In the genomic region with DNA sequence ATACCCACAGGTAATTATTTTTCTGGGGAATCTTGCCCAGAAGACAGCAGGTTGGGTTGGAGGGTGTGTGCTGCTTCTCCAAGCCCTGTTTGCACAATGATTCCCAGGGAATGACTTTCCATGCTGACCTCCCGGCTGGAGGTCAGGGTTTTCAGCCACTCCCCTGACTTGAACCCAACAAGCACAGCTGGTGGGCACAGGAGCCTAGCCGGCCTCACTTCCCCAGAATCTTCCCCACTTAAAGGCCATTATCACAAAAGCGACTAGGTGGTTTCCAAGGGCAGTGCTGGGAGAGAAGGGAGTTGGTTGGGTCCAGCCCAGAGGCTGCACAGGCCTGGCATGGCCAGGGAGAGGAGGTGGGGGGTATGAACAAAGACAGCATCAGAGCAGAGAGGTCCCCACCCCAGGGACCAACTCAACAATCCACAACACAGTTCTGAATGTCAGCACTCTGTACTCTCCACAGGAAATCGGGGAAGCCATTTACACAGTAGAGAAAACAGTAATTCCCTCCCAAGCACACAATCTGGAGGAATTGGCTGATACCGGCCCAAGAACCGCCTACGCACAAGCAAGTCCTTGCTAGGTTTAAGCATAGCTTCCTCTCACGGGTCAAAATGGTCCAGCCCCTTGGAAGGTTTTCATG, we compare ENCODE assay signal across 14 mouse cellular contexts. TPM values are rescaled to one million over a fixed set of nuclear protein-coding genes. Genes with fewer than 3 reads are reported as not detected.
DNase-seq lines count a peak whose midpoint lies in the region; ATAC-seq and TF ChIP-seq lines count a peak whose summit lies in the region.
"Had no signal": no experiment of that assay in that cellular context is flagged by ENCODE, and none has a peak within 500 bp of the region (broad histone marks: within the 10 kb centered on the region; RNA-seq: fewer than 3 reads in every experiment).

No protein-coding gene starts in this region.

- peak overlapping the region; percentile 25; the same call in 1 of the 2 replicates for H3K27ac ChIP-seq in hindbrain, embryonic 13.5 days
- no peak overlapping the region for H3K27ac ChIP-seq in hindbrain, embryonic 12.5 days
- peak overlapping the region; percentile 55 for H3K27ac ChIP-seq in midbrain, embryonic 10.5 days (replicated peaks)
- H3K27ac ChIP-seq in midbrain, embryonic 14.5 days (replicated peaks; ENCODE audit: low read depth, low read length), result no peak overlapping the region
- H3K27ac ChIP-seq in heart, embryonic 13.5 days (replicated peaks), result peak overlapping the region; percentile 78
- peak overlapping the region; percentile 56; the same call in 1 of the 2 replicates for H3K27ac ChIP-seq in stomach, postnatal 0 days (replicated peaks)
- H3K27ac ChIP-seq in forebrain, embryonic 16.5 days (ENCODE audit: low read length), result no peak overlapping the region; the same call in 1 of the 2 replicates
- H3K27ac ChIP-seq: midbrain, embryonic 15.5 days had no signal

- H3K4me1 ChIP-seq in hindbrain, embryonic 13.5 days (replicated peaks), result 0 out of 2 replicates have a peak, but pooled peaks cover 4% of the 10 kb centered on the region
- no peaks in the 10 kb centered on the region for H3K4me1 ChIP-seq in hindbrain, embryonic 12.5 days
- H3K4me1 ChIP-seq in midbrain, embryonic 10.5 days, result peaks cover 21% of the 10 kb centered on the region
- no peaks in the 10 kb centered on the region for H3K4me1 ChIP-seq in midbrain, embryonic 14.5 days (ENCODE audit: control insufficient read depth, insufficient read depth, low read length)
- peaks cover 40% of the 10 kb centered on the region for H3K4me1 ChIP-seq in heart, embryonic 13.5 days
- no peaks in the 10 kb centered on the region for H3K4me1 ChIP-seq in stomach, postnatal 0 days (replicated peaks; ENCODE audit: control insufficient read depth, insufficient read depth)
- H3K4me1 ChIP-seq in forebrain, embryonic 16.5 days (replicated peaks; ENCODE audit: control insufficient read depth, insufficient read depth, low read length), result peaks cover 13% of the 10 kb centered on the region
- H3K4me1 ChIP-seq: midbrain, embryonic 15.5 days had no signal

- WGBS in hindbrain, embryonic 13.5 days, result 50% methylated on average over 8 of the region's 8 CpGs
- WGBS in hindbrain, embryonic 12.5 days, result 50% methylated on average over 8 of the region's 8 CpGs
- WGBS in midbrain, embryonic 10.5 days, result 54% methylated on average over 8 of the region's 8 CpGs
- WGBS in midbrain, embryonic 14.5 days, result 55% methylated on average over 8 of the region's 8 CpGs
- 41% methylated on average over 8 of the region's 8 CpGs for WGBS in heart, embryonic 13.5 days
- 42% methylated on average over 8 of the region's 8 CpGs for WGBS in stomach, postnatal 0 days
- WGBS in forebrain, embryonic 16.5 days, result 55% methylated on average over 8 of the region's 8 CpGs

- no peak for TF ChIP-seq CTCF in stomach, postnatal 0 days (IDR thresholded peaks at IDR 0.05; ENCODE audit: low read depth)

- H3K36me3 ChIP-seq in hindbrain, embryonic 13.5 days, result no peaks in the 10 kb centered on the region
- H3K36me3 ChIP-seq in hindbrain, embryonic 12.5 days, result no peaks in the 10 kb centered on the region
- H3K36me3 ChIP-seq in midbrain, embryonic 10.5 days, result no peaks in the 10 kb centered on the region
- H3K36me3 ChIP-seq in midbrain, embryonic 14.5 days (ENCODE audit: control insufficient read depth, insufficient read depth, low read length), result no peaks in the 10 kb centered on the region
- H3K36me3 ChIP-seq in heart, embryonic 13.5 days, result no peaks in the 10 kb centered on the region
- no peaks in the 10 kb centered on the region for H3K36me3 ChIP-seq in stomach, postnatal 0 days (ENCODE audit: control insufficient read depth, insufficient read depth, low read length)
- H3K36me3 ChIP-seq in forebrain, embryonic 16.5 days (ENCODE audit: control insufficient read depth, insufficient read depth), result no peaks in the 10 kb centered on the region
- H3K36me3 ChIP-seq: midbrain, embryonic 15.5 days had no signal

- no peaks in the 10 kb centered on the region for H3K27me3 ChIP-seq in hindbrain, embryonic 13.5 days
- no peaks in the 10 kb centered on the region for H3K27me3 ChIP-seq in hindbrain, embryonic 12.5 days
- H3K27me3 ChIP-seq in midbrain, embryonic 10.5 days (ENCODE audit: low read depth, poor library complexity, severe bottlenecking), result no peaks in the 10 kb centered on the region
- no peaks in the 10 kb centered on the region for H3K27me3 ChIP-seq in midbrain, embryonic 14.5 days (ENCODE audit: control insufficient read depth, insufficient read depth, low read length)
- 0 out of 2 replicates have a peak, but pooled peaks cover 6% of the 10 kb centered on the region for H3K27me3 ChIP-seq in heart, embryonic 13.5 days (replicated peaks)
- no peaks in the 10 kb centered on the region for H3K27me3 ChIP-seq in stomach, postnatal 0 days (ENCODE audit: control insufficient read depth, insufficient read depth, low read length)
- H3K27me3 ChIP-seq in forebrain, embryonic 16.5 days (replicated peaks; ENCODE audit: control insufficient read depth, insufficient read depth, low read length), result no peaks in the 10 kb centered on the region
- H3K27me3 ChIP-seq: midbrain, embryonic 15.5 days had no signal

- no peak for DNase-seq in midbrain, embryonic 10.5 days (ENCODE audit: low spot score)
- no peak for DNase-seq in midbrain, embryonic 14.5 days
- DNase-seq in stomach, postnatal 0 days (ENCODE audit: low spot score), result no peak
- no peak for DNase-seq in adrenal gland, postnatal 14 days
- DNase-seq: adrenal gland, adult 2 months; cerebellum, postnatal 25 days; left cerebral cortex, postnatal 4 days; thymus, postnatal 14 days had no signal

- no peak for ATAC-seq in hindbrain, embryonic 13.5 days (ENCODE audit: low FRiP score)
- ATAC-seq in hindbrain, embryonic 12.5 days (ENCODE audit: low FRiP score), result no peak
- no peak for ATAC-seq in midbrain, embryonic 14.5 days (ENCODE audit: low FRiP score, low TSS enrichment)
- ATAC-seq in heart, embryonic 13.5 days (ENCODE audit: extremely low read depth, insufficient number of reproducible peaks, low FRiP score, low TSS enrichment), result no peak
- ATAC-seq in stomach, postnatal 0 days (ENCODE audit: low FRiP score, low TSS enrichment), result no peak
- no peak for ATAC-seq in forebrain, embryonic 16.5 days
- ATAC-seq: midbrain, embryonic 15.5 days had no signal

- no peak overlapping the region for H3K4me3 ChIP-seq in hindbrain, embryonic 13.5 days
- no peak overlapping the region for H3K4me3 ChIP-seq in hindbrain, embryonic 12.5 days
- H3K4me3 ChIP-seq in midbrain, embryonic 10.5 days, result no peak overlapping the region
- no peak overlapping the region for H3K4me3 ChIP-seq in midbrain, embryonic 14.5 days (replicated peaks; ENCODE audit: low read depth, low read length)
- H3K4me3 ChIP-seq in heart, embryonic 13.5 days, result no peak overlapping the region
- H3K4me3 ChIP-seq in stomach, postnatal 0 days (ENCODE audit: low read depth, low read length), result no peak overlapping the region
- H3K4me3 ChIP-seq in forebrain, embryonic 16.5 days (replicated peaks; ENCODE audit: low read length), result no peak overlapping the region
- H3K4me3 ChIP-seq: midbrain, embryonic 15.5 days had no signal

- H3K4me2 ChIP-seq in hindbrain, embryonic 13.5 days, result no peak overlapping the region
- H3K4me2 ChIP-seq in hindbrain, embryonic 12.5 days (replicated peaks), result no peak overlapping the region
- no peak overlapping the region for H3K4me2 ChIP-seq in midbrain, embryonic 14.5 days (ENCODE audit: low read length)
- no peak overlapping the region for H3K4me2 ChIP-seq in heart, embryonic 13.5 days
- H3K4me2 ChIP-seq in stomach, postnatal 0 days (replicated peaks; ENCODE audit: low read depth), result no peak overlapping the region
- H3K4me2 ChIP-seq in forebrain, embryonic 16.5 days (ENCODE audit: low read length), result no peak overlapping the region
- H3K4me2 ChIP-seq: midbrain, embryonic 15.5 days had no signal

- TF ChIP-seq EP300 in stomach, postnatal 0 days (optimal IDR thresholded peaks at IDR 0.05), result no peak

- H3K9ac ChIP-seq in hindbrain, embryonic 13.5 days, result no peak overlapping the region
- no peak overlapping the region for H3K9ac ChIP-seq in hindbrain, embryonic 12.5 days
- H3K9ac ChIP-seq in midbrain, embryonic 14.5 days (replicated peaks; ENCODE audit: low read length), result no peak overlapping the region
- no peak overlapping the region for H3K9ac ChIP-seq in heart, embryonic 13.5 days
- H3K9ac ChIP-seq in stomach, postnatal 0 days (ENCODE audit: low read length), result no peak overlapping the region
- no peak overlapping the region for H3K9ac ChIP-seq in forebrain, embryonic 16.5 days (replicated peaks; ENCODE audit: low read depth, low read length)
- H3K9ac ChIP-seq: midbrain, embryonic 15.5 days had no signal

- H3K9me3 ChIP-seq in hindbrain, embryonic 13.5 days, result 0 out of 2 replicates have a peak, but pooled peaks cover 5% of the 10 kb centered on the region
- no peaks in the 10 kb centered on the region for H3K9me3 ChIP-seq in hindbrain, embryonic 12.5 days (replicated peaks)
- H3K9me3 ChIP-seq in midbrain, embryonic 10.5 days (replicated peaks), result no peaks in the 10 kb centered on the region; the same call in 1 of the 2 replicates
- no peaks in the 10 kb centered on the region for H3K9me3 ChIP-seq in midbrain, embryonic 14.5 days (ENCODE audit: control insufficient read depth, low read length)
- no peaks in the 10 kb centered on the region for H3K9me3 ChIP-seq in heart, embryonic 13.5 days
- H3K9me3 ChIP-seq in stomach, postnatal 0 days (ENCODE audit: control insufficient read depth, low read length), result no peaks in the 10 kb centered on the region
- H3K9me3 ChIP-seq in forebrain, embryonic 16.5 days (ENCODE audit: control insufficient read depth, low read length), result no peaks in the 10 kb centered on the region
- H3K9me3 ChIP-seq: midbrain, embryonic 15.5 days had no signal

RNA-seq across cellular contexts. Expression of a gene that starts 21.8 kb away (rescaled TPM):
- 2.4 and 2.7 TPM in 2 replicates for polyA plus RNA-seq in hindbrain, embryonic 13.5 days (2015; fragmentation: Nextera tagmentation; extraction: Ambion mirVana)
- 3.6 and 4.5 TPM in 2 replicates for polyA plus RNA-seq in hindbrain, embryonic 12.5 days (2016; fragmentation: Nextera tagmentation; extraction: Ambion mirVana)
- polyA plus RNA-seq in midbrain, embryonic 10.5 days (2016; fragmentation: Nextera tagmentation; extraction: Ambion mirVana), result 2.7 and 2.9 TPM in 2 replicates
- 1.6 and 2.1 TPM in 2 replicates for polyA plus RNA-seq in midbrain, embryonic 14.5 days (2014; fragmentation: Nextera tagmentation; extraction: Ambion mirVana)
- polyA plus RNA-seq in heart, embryonic 13.5 days (2015; fragmentation: Nextera tagmentation; extraction: Ambion mirVana), result 14.4 and 14.8 TPM in 2 replicates
- polyA plus RNA-seq in stomach, postnatal 0 days (2015; fragmentation: Nextera tagmentation; extraction: Ambion mirVana), result 5.3 and 6.2 TPM in 2 replicates
- polyA plus RNA-seq in forebrain, embryonic 16.5 days (2015; fragmentation: Nextera tagmentation; extraction: Ambion mirVana), result 4.6 and 5.0 TPM in 2 replicates
- total RNA-seq in adrenal gland, postnatal 14 days (2021), result 18.2 and 20.7 TPM in 2 replicates

RNA-seq across cellular contexts. Expression of a gene that starts 27.5 kb away (rescaled TPM):
- polyA plus RNA-seq in hindbrain, embryonic 13.5 days (2015; fragmentation: Nextera tagmentation; extraction: Ambion mirVana), result not detected in 2 replicates
- polyA plus RNA-seq in hindbrain, embryonic 12.5 days (2016; fragmentation: Nextera tagmentation; extraction: Ambion mirVana), result 0.15 TPM in 1 of 2 replicates, not detected in the other
- 0.10 TPM in 1 of 2 replicates, not detected in the other for polyA plus RNA-seq in midbrain, embryonic 10.5 days (2016; fragmentation: Nextera tagmentation; extraction: Ambion mirVana)
- polyA plus RNA-seq in midbrain, embryonic 14.5 days (2014; fragmentation: Nextera tagmentation; extraction: Ambion mirVana), result 0.15 TPM in 1 of 2 replicates, not detected in the other
- polyA plus RNA-seq in heart, embryonic 13.5 days (2015; fragmentation: Nextera tagmentation; extraction: Ambion mirVana), result not detected in 2 replicates
- polyA plus RNA-seq in stomach, postnatal 0 days (2015; fragmentation: Nextera tagmentation; extraction: Ambion mirVana), result 0.46 and 0.59 TPM in 2 replicates
- not detected in 2 replicates for polyA plus RNA-seq in forebrain, embryonic 16.5 days (2015; fragmentation: Nextera tagmentation; extraction: Ambion mirVana)
- not detected in 2 replicates for total RNA-seq in adrenal gland, postnatal 14 days (2021)
- total RNA-seq: adrenal gland, adult 2 months; CH12.LX had no signal
- polyA plus RNA-seq: adrenal gland, adult 2 months had no signal

Comparison
In these comparisons a context has a peak if more than half of its experiments do, and no peak if none do; other contexts are left out.
1. H3K27ac ChIP-seq: peak in hindbrain, embryonic 13.5 days (single experiment), midbrain, embryonic 10.5 days (single experiment), heart, embryonic 13.5 days (single experiment) and stomach, postnatal 0 days (single experiment); none in hindbrain, embryonic 12.5 days (single experiment), midbrain, embryonic 14.5 days (single experiment) and forebrain, embryonic 16.5 days (single experiment).